Mouse (Mus musculus) hindbrain, postnatal 0 days (tissue): ENCODE measurements around the gene 2010111I01Rik. TPM values are rescaled to one million over a fixed set of nuclear protein-coding genes. Genes with fewer than 3 reads are reported as not detected.
"Not testable (repeated sequence)": the region's sequence is repeated elsewhere in the genome, so short reads cannot be mapped to it uniquely, and the experiment has no call there.

Experiments used
- ATAC-seq: fragments of 200-750 bp; cut with Nextera tagmentation; 2 replicates; pipeline ENCODE4 v1.8.0; 2017; ENCODE audit warnings: mild to moderate bottlenecking, moderate TSS enrichment, moderate library complexity
- DNase-seq: peaks from one replicate; pipeline ENCODE4 v3.0.0-alpha.2; 2015; ENCODE audit warnings: low spot score
- H3K27ac ChIP-seq: fragments of 300-500 bp; sonication (generic); 2 replicates; pipeline ENCODE4 v1.5.1; 2014; ENCODE audit warnings: mild to moderate bottlenecking
- H3K27me3 ChIP-seq: fragments of 300-500 bp; sonication (generic); 2 replicates; pipeline ENCODE4 v1.6.1; 2014; ENCODE audit warnings: low read length, mixed read lengths; ENCODE audit not compliant: insufficient read depth
- H3K36me3 ChIP-seq: fragments of 300-500 bp; sonication (generic); 2 replicates; pipeline ENCODE4 v1.6.1; 2014; ENCODE audit warnings: low read length, mixed read lengths; ENCODE audit not compliant: insufficient read depth
- H3K4me1 ChIP-seq: fragments of 300-500 bp; sonication (generic); 2 replicates; pipeline ENCODE4 v1.6.1; 2014; ENCODE audit warnings: antibody characterized with exemption, low read length, mixed read lengths; ENCODE audit not compliant: insufficient read depth
- H3K4me2 ChIP-seq: fragments of 300-500 bp; sonication (generic); 2 replicates; pipeline ENCODE4 v1.6.1; 2014; ENCODE audit warnings: low read depth, mild to moderate bottlenecking, low read length, moderate library complexity, mixed read lengths
- H3K4me3 ChIP-seq: fragments of 300-500 bp; sonication (generic); 2 replicates; pipeline ENCODE4 v1.5.1; 2014; ENCODE audit warnings: low read length
- H3K9ac ChIP-seq: fragments of 300-500 bp; sonication (generic); replicated peaks from 2 replicates; pipeline ENCODE4 v1.6.1; 2014; ENCODE audit warnings: mild to moderate bottlenecking, low read length, moderate library complexity, mixed read lengths
- H3K9me3 ChIP-seq: fragments of 300-500 bp; sonication (generic); 2 replicates; pipeline ENCODE4 v1.6.1; 2016; ENCODE audit warnings: low read length, mixed read lengths
- CTCF ChIP-seq: IDR thresholded peaks from 2 replicates; pipeline ENCODE4 v1.5.1; 2016; ENCODE audit warnings: antibody characterized with exemption, control low read depth, low read depth
- WGBS: fragments of 180-500 bp; shearing (Covaris S2); extraction: QIAGEN DNeasy Blood & Tissue Kit; methylation state at CpG from one replicate; pipeline ENCODE4 v1.1.7; 2014; 5-methylcytosine and 5-hydroxymethylcytosine counted together
- polyA plus RNA-seq: library from polyadenylated mRNA; unstranded; fragments of >200 nt; fragmentation: Nextera tagmentation; extraction: Ambion mirVana; gene quantifications from 2 replicates; pipeline ENCODE4 v1.2.1, GENCODE M21; 2015
- total RNA-seq: library from RNA; depleted of rRNA; stranded (reverse); fragments of >200 nt; gene quantifications from 2 replicates; pipeline ENCODE4 v1.2.3, GENCODE M21; 2014

Gene 2010111I01Rik
- total and polyA plus RNA-seq, 2 experiments from 2014 or later: 15.9 to 29.8 TPM

- TF ChIP-seq CTCF: peak; percentile 71
- DNase-seq: peak; percentile 62
- no peaks in the 10 kb centered on the region for H3K4me1 ChIP-seq
- H3K36me3 ChIP-seq: no peaks in the 10 kb centered on the region
- ATAC-seq: peak; percentile 47; the same call in 1 of the 2 replicates
- H3K4me2 ChIP-seq: no peak overlapping the region
- no peaks in the 10 kb centered on the region for H3K27me3 ChIP-seq
- H3K9me3 ChIP-seq: no peaks in the 10 kb centered on the region
- 85% methylated on average over 1 of the region's 1 CpGs for WGBS
- H3K27ac ChIP-seq: no peak overlapping the region
- no peak overlapping the region for H3K9ac ChIP-seq
- H3K4me3 ChIP-seq: no peak overlapping the region
Measured at GRCm38 (mm10) chr13:62926479-62926878, 38.2 kb upstream of the 2010111I01Rik start.

DNA sequence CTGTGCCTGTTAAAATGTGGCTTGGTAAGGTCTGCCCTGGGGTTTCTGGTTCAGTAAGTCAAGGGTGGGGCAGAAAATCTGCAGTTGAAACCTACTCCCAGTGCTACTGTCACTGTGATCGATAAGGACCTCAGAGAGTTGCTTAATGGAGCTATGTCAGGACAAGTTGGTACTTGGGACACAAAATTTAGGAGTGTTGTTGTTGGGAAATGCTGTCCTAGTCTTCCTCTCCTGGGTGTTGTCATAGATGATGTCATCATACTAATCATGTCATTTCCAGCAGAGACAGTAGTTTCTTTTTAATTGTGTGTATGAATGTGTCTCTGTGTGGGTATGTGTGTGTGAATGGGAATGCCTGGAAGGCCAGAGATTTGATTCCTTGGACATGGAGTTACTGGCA lies 37.2 kb upstream of the 2010111I01Rik start:
- no peak overlapping the region for H3K27ac ChIP-seq
- no peaks in the 10 kb centered on the region for H3K27me3 ChIP-seq
- H3K4me2 ChIP-seq: no peak overlapping the region
- TF ChIP-seq CTCF: no peak
- 89% methylated on average over 1 of the region's 1 CpGs for whole genome bisulfite sequencing
- H3K4me3 ChIP-seq: no peak overlapping the region
- H3K9me3 ChIP-seq: no peaks in the 10 kb centered on the region
- DNase-seq (no peak), ATAC-seq (no peak)
- no peak overlapping the region for H3K9ac ChIP-seq
- no peaks in the 10 kb centered on the region for H3K4me1 ChIP-seq
- H3K36me3 ChIP-seq: no peaks in the 10 kb centered on the region

GRCm38 (mm10) chr13:62929144-62929543 lies 35.5 kb upstream of the 2010111I01Rik start:
- not testable (repeated sequence) for H3K36me3 ChIP-seq, H3K27me3 ChIP-seq, H3K4me3 ChIP-seq, DNase-seq, H3K4me1 ChIP-seq, H3K9ac ChIP-seq, H3K27ac ChIP-seq, H3K4me2 ChIP-seq, H3K9me3 ChIP-seq, ATAC-seq
- 89% methylated on average over 3 of the region's 3 CpGs for WGBS

- H3K4me2 ChIP-seq: no peak overlapping the region
- 59% methylated on average over 9 of the region's 9 CpGs for WGBS
- no peaks in the 10 kb centered on the region for H3K4me1 ChIP-seq
- no peaks in the 10 kb centered on the region for H3K36me3 ChIP-seq
- no peak for ATAC-seq
- H3K4me3 ChIP-seq: no peak overlapping the region
- H3K9me3 ChIP-seq: no peaks in the 10 kb centered on the region
- no peaks in the 10 kb centered on the region for H3K27me3 ChIP-seq
- TF ChIP-seq CTCF: no peak
- H3K27ac ChIP-seq: no peak overlapping the region
- DNase-seq: peak; percentile 44
- no peak overlapping the region for H3K9ac ChIP-seq
Measured at GRCm38 (mm10) chr13:62929766-62930389, 34.8 kb upstream of the 2010111I01Rik start.

DNA sequence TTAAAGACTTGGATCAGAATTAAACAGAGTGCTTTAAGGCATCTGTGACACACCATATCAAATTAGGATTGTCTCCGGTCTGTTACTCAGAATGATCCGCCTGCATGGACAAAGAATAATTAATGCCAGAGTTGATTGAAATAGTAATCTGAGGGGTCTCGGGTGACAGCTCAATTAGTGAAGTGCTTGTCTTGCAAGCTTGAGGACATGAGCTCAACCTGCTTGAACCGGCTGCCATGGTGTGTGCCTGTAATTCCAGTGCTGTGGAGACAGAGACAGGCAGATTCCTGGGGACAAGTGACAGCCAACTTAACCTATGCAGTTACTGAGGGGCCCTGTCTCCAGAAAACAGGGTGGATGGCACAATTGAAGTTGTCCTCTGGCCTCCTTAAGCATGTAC lies 32.2 kb upstream of the 2010111I01Rik start:
- no peak overlapping the region for H3K9ac ChIP-seq
- no peak overlapping the region for H3K27ac ChIP-seq
- H3K4me2 ChIP-seq: no peak overlapping the region
- ATAC-seq (no peak), DNase-seq (no peak)
- H3K9me3 ChIP-seq: no peaks in the 10 kb centered on the region
- H3K36me3 ChIP-seq: no peaks in the 10 kb centered on the region
- H3K4me1 ChIP-seq: no peaks in the 10 kb centered on the region
- no peak overlapping the region for H3K4me3 ChIP-seq
- WGBS: 40% methylated on average over 4 of the region's 4 CpGs
- no peak for TF ChIP-seq CTCF
- H3K27me3 ChIP-seq: no peaks in the 10 kb centered on the region

DNA sequence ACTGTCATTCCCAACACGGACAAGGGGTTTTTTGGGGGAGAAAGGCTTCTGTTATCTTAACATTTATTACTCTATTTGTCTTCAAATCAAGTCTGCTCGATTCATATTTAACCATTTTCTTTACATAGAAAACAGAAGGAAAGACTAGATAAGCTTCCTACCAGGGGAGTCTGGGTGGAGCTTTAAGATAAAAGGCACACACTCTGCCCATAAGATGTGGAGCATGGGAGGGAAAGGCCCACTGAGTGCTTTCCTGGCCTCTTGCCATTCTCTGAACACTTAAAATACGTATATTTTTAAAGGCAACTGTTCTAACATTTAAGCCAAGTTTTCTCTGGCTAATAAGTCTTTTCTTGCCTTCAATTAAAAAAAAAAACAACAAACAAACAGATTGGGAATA lies 25.3 kb upstream of the 2010111I01Rik start:
- Histone ChIP-seq H3K9ac (no peak overlapping the region), H3K36me3 (no peaks in the 10 kb centered on the region), H3K4me3 (no peak overlapping the region), H3K9me3 (no peaks in the 10 kb centered on the region), H3K4me2 (no peak overlapping the region), H3K4me1 (no peaks in the 10 kb centered on the region), H3K27ac (no peak overlapping the region), H3K27me3 (no peaks in the 10 kb centered on the region)
- ATAC-seq (no peak), DNase-seq (no peak)
- 68% methylated on average over 3 of the region's 3 CpGs for WGBS
- TF ChIP-seq CTCF: no peak

DNA sequence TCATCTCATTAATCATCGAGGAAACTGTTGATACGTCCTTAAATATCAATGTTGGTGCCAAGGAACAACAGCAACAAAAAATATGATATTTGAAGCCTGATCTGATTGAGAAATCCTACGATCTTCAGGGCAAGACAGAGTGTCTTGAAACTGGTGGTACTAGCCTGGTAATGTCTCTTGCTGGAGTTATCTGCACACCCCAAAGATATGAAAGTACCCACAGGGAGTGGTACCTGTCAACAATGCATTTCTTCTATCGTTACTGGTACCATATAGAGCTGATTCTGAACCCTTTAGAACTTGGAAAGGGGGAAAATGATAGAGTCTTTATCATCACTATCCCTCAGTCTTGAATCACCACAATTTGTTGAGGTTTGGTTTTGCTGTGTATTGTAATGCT lies 24.9 kb upstream of the 2010111I01Rik start:
- DNase-seq: no peak
- ATAC-seq: no peak
- Histone ChIP-seq H3K27me3 (no peaks in the 10 kb centered on the region), H3K27ac (no peak overlapping the region), H3K4me2 (no peak overlapping the region), H3K9me3 (no peaks in the 10 kb centered on the region), H3K36me3 (no peaks in the 10 kb centered on the region), H3K4me1 (no peaks in the 10 kb centered on the region), H3K9ac (no peak overlapping the region), H3K4me3 (no peak overlapping the region)
- no peak for TF ChIP-seq CTCF
- WGBS: 78% methylated on average over 4 of the region's 4 CpGs
